Mouse (Mus musculus): ENCODE data around the gene Hsd17b2. TPM values are rescaled to one million over a fixed set of nuclear protein-coding genes. Genes with fewer than 3 reads are reported as not detected.

Hsd17b2 gene
- polyA plus RNA-seq, 1 experiment from 2014 or later: not detected

Other genes with a start within 250 kb of the Hsd17b2 start
- gene Plcg2, start 203.6 kb upstream of the Hsd17b2 start, polyA plus RNA-seq (2015; fragmentation: Nextera tagmentation; extraction: Ambion mirVana): 0.90 and 1.5 TPM in 2 replicates
- 1.9 and 2.3 TPM in 2 replicates for gene Sdr42e1, start 28.2 kb upstream of the Hsd17b2 start, polyA plus RNA-seq (2015; fragmentation: Nextera tagmentation; extraction: Ambion mirVana)
- gene Mphosph6, start 100.0 kb downstream of the Hsd17b2 start, polyA plus RNA-seq (2015; fragmentation: Nextera tagmentation; extraction: Ambion mirVana): 28.8 and 29.8 TPM in 2 replicates

Measured in midbrain, embryonic 15.5 days (tissue).